Mouse (Mus musculus): ENCODE measurements around the gene C87436.

- TF ChIP-seq POLR2A (IDR thresholded peaks at IDR 0.05; ENCODE audit: low read depth, low read length) (no peak), MAZ (IDR thresholded peaks at IDR 0.05; ENCODE audit: low read depth, low read length) (no peak), CHD2 (IDR thresholded peaks at IDR 0.05; ENCODE audit: low read length) (no peak), MXI1 (IDR thresholded peaks at IDR 0.05; ENCODE audit: low read depth, low read length) (no peak), BHLHE40 (IDR thresholded peaks at IDR 0.05; ENCODE audit: low read depth, low read length) (no peak), NRF1 (IDR thresholded peaks at IDR 0.05; ENCODE audit: low read depth, low read length) (no peak), EP300 (IDR thresholded peaks at IDR 0.05; ENCODE audit: low read length) (no peak)
Observed at GRCm38 (mm10) chr6:86495661-86496060, 57.5 kb downstream of the C87436 start.
